Mouse (Mus musculus): ENCODE results near the gene Pgap3. TPM values are rescaled to one million over a fixed set of nuclear protein-coding genes. Genes with fewer than 3 reads are reported as not detected.

Gene Pgap3
- polyA plus RNA-seq, 1 experiment from 2014 or later: 6.9 TPM

- H3K4me1 ChIP-seq (replicated peaks; ENCODE audit: control insufficient read depth, insufficient read depth, low read length): peaks cover 30% of the 10 kb centered on the region
- H3K27ac ChIP-seq: no peak overlapping the region
- H3K4me2 ChIP-seq (replicated peaks): no peak overlapping the region
- no peak for ATAC-seq (ENCODE audit: low FRiP score)
- H3K4me3 ChIP-seq (replicated peaks; ENCODE audit: low read length): no peak overlapping the region
- 79% methylated on average over 7 of the region's 7 CpGs for WGBS
- peaks cover 21% of the 10 kb centered on the region for H3K27me3 ChIP-seq (ENCODE audit: control insufficient read depth, insufficient read depth, low read length)
- no peak for DNase-seq (ENCODE audit: low spot score)
- no peaks in the 10 kb centered on the region for H3K9me3 ChIP-seq (ENCODE audit: control insufficient read depth, low read length)
- no peaks in the 10 kb centered on the region for H3K36me3 ChIP-seq (replicated peaks; ENCODE audit: control insufficient read depth, insufficient read depth)
- no peak overlapping the region for H3K9ac ChIP-seq
Observed at GRCm38 (mm10) chr11:98356625-98357394, 43.5 kb downstream of the Pgap3 start.

GRCm38 (mm10) chr11:98355732-98356299, 44.5 kb downstream of the Pgap3 start:
- H3K4me3 ChIP-seq (replicated peaks; ENCODE audit: low read length): no peak overlapping the region

DNA sequence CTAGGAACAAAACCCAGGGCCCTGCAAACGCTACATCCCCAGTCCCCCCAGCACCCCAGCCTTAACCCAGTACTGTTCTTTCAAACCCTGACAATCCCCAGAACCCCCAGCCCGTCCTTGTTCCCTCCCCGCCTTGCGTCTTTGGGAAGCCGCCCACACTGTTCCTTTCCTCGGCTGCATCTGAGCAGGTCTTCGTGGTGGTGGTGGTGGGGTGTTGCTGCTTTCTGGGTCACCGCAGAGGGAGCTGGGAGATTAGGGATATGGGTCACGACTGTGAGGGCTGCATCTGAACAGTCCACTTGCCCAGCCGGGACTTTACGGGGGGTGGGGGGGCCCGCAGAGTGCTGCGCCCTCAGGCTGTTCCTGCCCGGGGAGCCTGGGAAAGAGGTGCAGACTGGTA, 45.8 kb downstream of the Pgap3 start:
- ATAC-seq (ENCODE audit: low FRiP score): no peak
- Histone ChIP-seq H3K9me3 (ENCODE audit: control insufficient read depth, low read length) (no peaks in the 10 kb centered on the region), H3K4me3 (replicated peaks; ENCODE audit: low read length) (no peak overlapping the region), H3K27me3 (ENCODE audit: control insufficient read depth, insufficient read depth, low read length) (peaks cover 45% of the 10 kb centered on the region), H3K4me2 (replicated peaks) (no peak overlapping the region), H3K27ac (no peak overlapping the region), H3K36me3 (replicated peaks; ENCODE audit: control insufficient read depth, insufficient read depth) (no peaks in the 10 kb centered on the region), H3K9ac (no peak overlapping the region), H3K4me1 (replicated peaks; ENCODE audit: control insufficient read depth, insufficient read depth, low read length) (peaks cover 12% of the 10 kb centered on the region)
- no peak for DNase-seq (ENCODE audit: low spot score)
- WGBS: 62% methylated on average over 14 of the region's 14 CpGs

More at GRCm38 (mm10) chr11:98355732-98356299, 44.5 kb downstream of the Pgap3 start:
- ATAC-seq (ENCODE audit: low FRiP score): no peak
- peaks cover 31% of the 10 kb centered on the region for H3K27me3 ChIP-seq (ENCODE audit: control insufficient read depth, insufficient read depth, low read length)
- no peak overlapping the region for H3K9ac ChIP-seq
- H3K9me3 ChIP-seq (ENCODE audit: control insufficient read depth, low read length): no peaks in the 10 kb centered on the region
- H3K27ac ChIP-seq: no peak overlapping the region
- H3K4me2 ChIP-seq (replicated peaks): no peak overlapping the region
- peak; percentile 85 for DNase-seq (ENCODE audit: low spot score)
- H3K4me1 ChIP-seq (replicated peaks; ENCODE audit: control insufficient read depth, insufficient read depth, low read length): peaks cover 25% of the 10 kb centered on the region
- 11% methylated on average over 6 of the region's 6 CpGs for WGBS
- no peaks in the 10 kb centered on the region for H3K36me3 ChIP-seq (replicated peaks; ENCODE audit: control insufficient read depth, insufficient read depth)

GRCm38 (mm10) chr11:98353651-98354211, 46.6 kb downstream of the Pgap3 start:
- H3K4me3 ChIP-seq (replicated peaks; ENCODE audit: low read length): no peak overlapping the region
- 41% methylated on average over 8 of the region's 8 CpGs for WGBS
- DNase-seq (ENCODE audit: low spot score) (no peak), ATAC-seq (ENCODE audit: low FRiP score) (no peak)
- H3K27me3 ChIP-seq (ENCODE audit: control insufficient read depth, insufficient read depth, low read length): peaks cover 52% of the 10 kb centered on the region
- H3K27ac ChIP-seq: no peak overlapping the region
- H3K4me2 ChIP-seq (replicated peaks): no peak overlapping the region
- H3K9ac ChIP-seq: no peak overlapping the region
- peaks cover 5% of the 10 kb centered on the region; the same call in 1 of the 2 replicates for H3K4me1 ChIP-seq (replicated peaks; ENCODE audit: control insufficient read depth, insufficient read depth, low read length)
- no peaks in the 10 kb centered on the region for H3K9me3 ChIP-seq (ENCODE audit: control insufficient read depth, low read length)
- H3K36me3 ChIP-seq (replicated peaks; ENCODE audit: control insufficient read depth, insufficient read depth): no peaks in the 10 kb centered on the region

DNA sequence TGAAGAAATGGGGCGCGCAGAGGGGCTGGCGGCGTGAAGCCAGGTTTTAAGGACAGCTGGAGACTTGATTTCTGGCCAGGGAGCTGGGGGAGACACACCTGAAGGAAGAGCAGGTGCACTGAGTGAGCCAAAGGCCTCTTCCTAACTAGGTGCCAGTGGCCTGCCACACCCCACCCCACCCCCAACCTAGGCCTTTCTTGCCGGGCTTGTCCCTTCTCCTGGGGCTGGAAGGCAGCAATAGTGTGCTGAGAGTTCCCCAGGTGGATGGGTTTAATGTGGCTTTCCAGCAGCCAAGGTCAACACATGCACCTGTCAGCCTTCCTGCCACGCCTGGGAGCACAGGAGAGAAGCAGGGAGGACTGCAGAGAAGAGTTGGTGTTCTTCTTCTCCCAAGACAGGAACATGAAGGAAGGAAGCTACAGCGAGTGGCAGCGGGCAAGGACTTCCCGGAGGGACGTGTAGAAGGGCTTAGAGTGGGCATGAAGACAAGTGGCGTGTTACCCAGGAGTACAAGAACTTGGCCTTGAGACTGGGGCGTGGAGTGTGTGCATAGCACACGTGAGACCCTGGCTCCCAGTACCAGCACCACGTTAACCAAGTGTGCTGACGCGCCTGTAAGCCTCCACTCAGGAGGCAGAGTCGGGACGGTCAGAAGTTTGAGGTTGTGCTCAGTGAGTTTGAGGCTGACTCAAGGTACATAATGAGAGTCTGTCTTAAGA, 47.9 kb downstream of the Pgap3 start:
- DNase-seq (ENCODE audit: low spot score) (no peak), ATAC-seq (ENCODE audit: low FRiP score) (no peak)
- H3K4me3 ChIP-seq (replicated peaks; ENCODE audit: low read length): no peak overlapping the region
- H3K9ac ChIP-seq: no peak overlapping the region
- H3K36me3 ChIP-seq (replicated peaks; ENCODE audit: control insufficient read depth, insufficient read depth): no peaks in the 10 kb centered on the region
- WGBS: 79% methylated on average over 18 of the region's 18 CpGs
- peaks cover 65% of the 10 kb centered on the region for H3K27me3 ChIP-seq (ENCODE audit: control insufficient read depth, insufficient read depth, low read length)
- H3K4me1 ChIP-seq (replicated peaks; ENCODE audit: control insufficient read depth, insufficient read depth, low read length): peaks cover 10% of the 10 kb centered on the region; the same call in 1 of the 2 replicates
- no peak overlapping the region for H3K4me2 ChIP-seq (replicated peaks)
- H3K9me3 ChIP-seq (ENCODE audit: control insufficient read depth, low read length): no peaks in the 10 kb centered on the region
- no peak overlapping the region for H3K27ac ChIP-seq

- no peaks in the 10 kb centered on the region for H3K36me3 ChIP-seq (replicated peaks; ENCODE audit: control insufficient read depth, insufficient read depth)
- DNase-seq (ENCODE audit: low spot score): no peak
- WGBS: 2% methylated on average over 9 of the region's 9 CpGs
- 0 out of 2 replicates have a peak overlapping the region, but pooled peaks have one; percentile 1 for H3K4me3 ChIP-seq (replicated peaks; ENCODE audit: low read length)
- H3K9me3 ChIP-seq (ENCODE audit: control insufficient read depth, low read length): no peaks in the 10 kb centered on the region
- ATAC-seq (ENCODE audit: low FRiP score): no peak
- H3K4me2 ChIP-seq (replicated peaks): peak overlapping the region; percentile 93; the same call in 1 of the 2 replicates
- no peak overlapping the region for H3K9ac ChIP-seq
- H3K27ac ChIP-seq: no peak overlapping the region
- H3K4me1 ChIP-seq (replicated peaks; ENCODE audit: control insufficient read depth, insufficient read depth, low read length): peaks cover 6% of the 10 kb centered on the region; the same call in 1 of the 2 replicates
- H3K27me3 ChIP-seq (ENCODE audit: control insufficient read depth, insufficient read depth, low read length): peaks cover 84% of the 10 kb centered on the region
Observed at GRCm38 (mm10) chr11:98349308-98349707, 51.0 kb downstream of the Pgap3 start.

GRCm38 (mm10) chr11:98348083-98348961, 52.0 kb downstream of the Pgap3 start, which contains the start of gene Ppp1r1b:
Ppp1r1b (plus strand) TSS chr11:98348404.
- under 1% methylated on average over 54 of the region's 55 CpGs for WGBS
- H3K36me3 ChIP-seq (replicated peaks; ENCODE audit: control insufficient read depth, insufficient read depth): no peaks in the 10 kb centered on the region
- ATAC-seq (ENCODE audit: low FRiP score): peak; percentile 61; the same call in 1 of the 2 replicates
- H3K4me3 ChIP-seq (replicated peaks; ENCODE audit: low read length): peak within 1 kb of the TSS; percentile 52
- peaks cover 6% of the 10 kb centered on the region; the same call in 1 of the 2 replicates for H3K4me1 ChIP-seq (replicated peaks; ENCODE audit: control insufficient read depth, insufficient read depth, low read length)
- H3K27ac ChIP-seq: no peak within 1 kb of the TSS
- no peaks in the 10 kb centered on the region for H3K9me3 ChIP-seq (ENCODE audit: control insufficient read depth, low read length)
- peak within 1 kb of the TSS; percentile 57 for H3K9ac ChIP-seq
- DNase-seq (ENCODE audit: low spot score): no peak
- H3K4me2 ChIP-seq (replicated peaks): peak within 1 kb of the TSS; percentile 93
- peaks cover 82% of the 10 kb centered on the region for H3K27me3 ChIP-seq (ENCODE audit: control insufficient read depth, insufficient read depth, low read length)

DNA sequence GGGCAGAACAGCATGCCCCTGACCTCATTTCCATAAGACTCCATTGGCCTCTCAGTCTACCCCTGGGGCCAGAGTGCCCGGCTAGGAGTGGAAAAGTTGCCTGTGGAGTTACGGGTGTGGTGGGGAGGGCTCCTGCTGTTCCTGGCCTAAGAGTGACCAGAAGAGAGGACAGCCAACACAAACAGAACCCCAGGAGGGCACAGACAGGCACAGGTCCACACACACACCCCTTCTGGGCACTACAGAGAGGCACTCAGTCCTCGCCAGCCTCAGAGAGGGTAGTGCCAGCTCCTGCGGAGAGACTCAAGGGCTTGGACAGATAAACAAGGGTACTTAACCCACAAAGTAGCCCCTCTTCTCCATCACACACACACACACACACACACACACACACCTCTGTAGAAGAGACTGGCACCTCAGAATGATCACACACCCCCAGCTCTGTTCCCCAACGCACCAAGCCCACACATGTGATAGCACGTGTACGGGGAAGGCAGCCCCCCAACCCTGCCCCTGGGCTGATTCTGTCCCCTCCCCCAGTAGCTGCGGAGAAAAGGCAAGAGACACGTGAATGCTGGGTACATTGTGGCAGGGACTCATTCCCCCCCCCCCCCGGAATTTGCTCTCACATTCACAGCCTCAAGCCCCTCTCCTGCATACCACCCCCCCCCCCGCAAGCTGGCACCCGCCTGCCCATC, 52.8 kb downstream of the Pgap3 start:
- peaks cover 6% of the 10 kb centered on the region; the same call in 1 of the 2 replicates for H3K4me1 ChIP-seq (replicated peaks; ENCODE audit: control insufficient read depth, insufficient read depth, low read length)
- H3K9ac ChIP-seq: no peak overlapping the region
- no peak for DNase-seq (ENCODE audit: low spot score)
- H3K9me3 ChIP-seq (ENCODE audit: control insufficient read depth, low read length): no peaks in the 10 kb centered on the region
- peaks cover 74% of the 10 kb centered on the region for H3K27me3 ChIP-seq (ENCODE audit: control insufficient read depth, insufficient read depth, low read length)
- peak overlapping the region; percentile 93 for H3K4me2 ChIP-seq (replicated peaks)
- H3K27ac ChIP-seq: no peak overlapping the region
- ATAC-seq (ENCODE audit: low FRiP score): 0 out of 2 replicates have a peak, but pooled peaks have one; percentile 31
- H3K4me3 ChIP-seq (replicated peaks; ENCODE audit: low read length): no peak overlapping the region
- H3K36me3 ChIP-seq (replicated peaks; ENCODE audit: control insufficient read depth, insufficient read depth): no peaks in the 10 kb centered on the region
- 2% methylated on average over 12 of the region's 12 CpGs for WGBS
